Mouse (Mus musculus) brain, adult 2 months (tissue): ENCODE results near the gene Sec24b.

Source experiments
- DNase-seq: peaks from one replicate; pipeline ENCODE4 v3.0.0; 2011; ENCODE audit warnings: low read depth, low spot score

The Sec24b gene

GRCm38 (mm10) chr3:129979510-129979909, 81.8 kb downstream of the Sec24b start:
- no peak for DNase-seq

GRCm38 (mm10) chr3:129978716-129979115, 82.6 kb downstream of the Sec24b start:
- no peak for DNase-seq

DNA sequence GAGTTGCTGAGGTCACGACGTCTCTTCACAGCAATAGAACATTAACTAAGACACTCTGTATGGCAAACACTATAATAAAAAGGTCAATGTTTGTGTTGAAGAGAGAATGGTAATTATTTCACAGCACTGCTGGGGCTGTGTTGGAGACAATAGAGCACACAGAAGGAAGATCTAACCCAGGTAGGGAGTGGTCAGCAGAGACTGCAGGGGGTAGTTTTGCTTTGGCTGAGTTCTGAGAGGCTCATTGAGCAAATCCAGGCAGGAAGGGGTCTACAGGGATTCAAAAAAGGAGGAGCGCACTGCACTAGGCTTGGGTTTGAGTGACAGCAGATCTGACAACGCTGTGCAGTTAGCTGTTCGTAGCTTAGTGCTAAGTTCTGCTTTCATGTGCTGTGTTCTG, 85.0 kb downstream of the Sec24b start:
- DNase-seq = no peak

GRCm38 (mm10) chr3:129970529-129971515, 90.5 kb downstream of the Sec24b start:
- peak; percentile 66 for DNase-seq

GRCm38 (mm10) chr3:129969432-129970395, 91.6 kb downstream of the Sec24b start, which contains the start of gene Mcub:
Gene Mcub, minus strand, starts transcription at chr3:129970206.
- DNase-seq = peak; percentile 49

DNA sequence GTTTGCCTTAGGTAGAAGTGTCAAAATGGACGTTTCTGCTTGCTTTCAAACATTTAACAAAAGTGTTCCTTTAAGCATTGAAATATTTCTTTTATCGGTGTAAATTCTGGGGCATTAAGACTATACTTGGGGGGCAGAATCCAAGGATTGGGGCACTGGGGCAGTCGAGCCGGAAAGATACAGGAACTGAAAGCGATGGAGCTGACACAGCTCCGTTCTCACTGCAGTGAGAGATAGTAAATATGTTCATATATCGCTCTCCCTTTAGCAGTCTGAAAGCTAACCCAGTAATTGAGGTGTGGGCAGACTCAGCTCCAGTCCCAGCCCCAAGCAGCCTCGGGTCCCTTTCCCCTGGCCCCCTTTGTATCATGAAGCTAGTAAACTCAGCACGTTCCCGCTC, 92.3 kb downstream of the Sec24b start:
- DNase-seq = no peak

DNA sequence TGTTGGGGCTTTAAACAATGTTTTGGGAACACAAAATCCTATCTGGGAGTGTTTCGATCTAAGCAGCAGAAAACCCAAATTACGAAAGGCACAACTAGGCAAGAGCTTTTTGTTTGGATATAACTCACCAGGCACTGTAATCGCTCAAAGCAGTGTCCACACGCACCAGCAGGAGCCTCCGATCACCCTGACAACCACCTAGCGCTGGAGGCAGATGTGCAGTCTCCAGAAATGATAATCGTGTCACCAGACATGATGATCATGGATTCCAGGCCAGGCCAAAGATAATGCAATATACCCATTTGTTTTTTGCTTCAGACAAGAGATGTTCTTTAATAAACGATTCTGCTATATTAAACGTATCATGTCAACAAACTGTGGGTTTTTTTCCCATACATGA, 93.5 kb downstream of the Sec24b start:
- no peak for DNase-seq

- DNase-seq = no peak
Observed at GRCm38 (mm10) chr3:129964681-129965080, 96.7 kb downstream of the Sec24b start.

- DNase-seq = peak; percentile 50
Observed at GRCm38 (mm10) chr3:129962533-129962932, 98.8 kb downstream of the Sec24b start.

- DNase-seq = no peak
Observed at GRCm38 (mm10) chr3:129953296-129953695, 108.1 kb downstream of the Sec24b start.

- no peak for DNase-seq
Observed at GRCm38 (mm10) chr3:129949158-129949773, 112.1 kb downstream of the Sec24b start.

GRCm38 (mm10) chr3:129948359-129948758, 113.0 kb downstream of the Sec24b start:
- peak; percentile 83 for DNase-seq

GRCm38 (mm10) chr3:129946217-129946914, 115.0 kb downstream of the Sec24b start:
- no peak for DNase-seq

GRCm38 (mm10) chr3:129943813-129944212, 117.5 kb downstream of the Sec24b start:
- no peak for DNase-seq

GRCm38 (mm10) chr3:129941291-129941690, 120.1 kb downstream of the Sec24b start:
- DNase-seq = no peak

GRCm38 (mm10) chr3:129940780-129941179, 120.6 kb downstream of the Sec24b start:
- peak; percentile 44 for DNase-seq

DNA sequence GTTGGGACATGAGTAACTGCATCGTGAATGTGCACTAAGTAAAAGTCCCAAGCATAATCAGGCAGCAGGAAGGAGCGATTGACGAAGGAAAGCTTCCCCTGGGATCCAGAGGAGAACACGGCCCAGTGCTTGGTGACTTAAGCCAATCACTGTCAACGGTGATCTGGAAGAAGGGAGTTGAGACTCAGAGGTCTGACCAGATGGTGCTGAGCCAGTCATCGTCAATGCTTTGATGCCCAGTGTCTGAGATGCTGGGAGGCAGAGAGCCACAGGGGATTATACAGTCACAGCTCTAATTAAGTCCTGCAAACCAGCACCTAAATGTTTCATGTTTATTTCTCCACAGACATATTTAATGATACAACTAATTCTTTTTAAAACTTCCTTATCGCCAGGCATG, 122.3 kb downstream of the Sec24b start:
- DNase-seq = no peak

- no peak for DNase-seq
Observed at GRCm38 (mm10) chr3:129937848-129938247, 123.5 kb downstream of the Sec24b start.

- DNase-seq = peak; percentile 75
Observed at GRCm38 (mm10) chr3:129936561-129936960, 124.8 kb downstream of the Sec24b start.
